Mouse (Mus musculus) left cerebral cortex, adult 11 months (tissue): ENCODE results near the gene Pigx.

Experiments
- DNase-seq: peaks from one replicate; pipeline ENCODE4 v3.0.0; 2022; ENCODE audit warnings: low spot score

Gene Pigx

GRCm38 (mm10) chr16:32059840-32060523 is 39.6 kb downstream of the Pigx start:
- DNase-seq: no peak

GRCm38 (mm10) chr16:32058817-32059216 is 40.7 kb downstream of the Pigx start:
- no peak for DNase-seq

GRCm38 (mm10) chr16:32042367-32042766 is 57.2 kb downstream of the Pigx start:
- DNase-seq: no peak
